ENCODE assay signal across 11 mouse cellular contexts in genomic region chr5:69542489-69542888, GRCm38 (mm10). TPM values are rescaled to one million over a fixed set of nuclear protein-coding genes. Genes with fewer than 3 reads are reported as not detected.
DNase-seq lines count a peak whose midpoint lies in the region; ATAC-seq lines count a peak whose summit lies in the region.
"Had no signal": no experiment of that assay in that cellular context is flagged by ENCODE, and none has a peak within 500 bp of the region (broad histone marks: within the 10 kb centered on the region; RNA-seq: fewer than 3 reads in every experiment).

Gene Yipf7, minus strand, starts transcription at chr5:69542648.

- intact Hi-C loops in left cerebral cortex, postnatal 14 days (cut with DNase I): no loop called here
- intact Hi-C loops in left cerebral cortex, postnatal 10 days (cut with DNase I): no loop called here

- peak; percentile 64; the same call in 1 of the 2 replicates for ATAC-seq in cerebellum, adult (ENCODE audit: insufficient number of reproducible peaks, low FRiP score, low TSS enrichment)
- ATAC-seq: intestine, embryonic 15.5 days; liver, postnatal 0 days had no signal

- DNase-seq in cerebellum, postnatal 10 days: no peak
- peak; percentile 11 to 55 for DNase-seq in left cerebral cortex, postnatal 14 days (ENCODE audit: low spot score in 2 of 2)
- no peak for DNase-seq in left cerebral cortex, postnatal 10 days (ENCODE audit: extremely low spot score in 1 of 2, low spot score in 2 of 2)
- peak; percentile 24 to 42 for DNase-seq in heart, adult 9 months (ENCODE audit: low spot score in 2 of 2)
- DNase-seq in right cerebral cortex, postnatal 25 days: peak; percentile 5
- no peak for DNase-seq in liver
- no peak for DNase-seq in spleen, postnatal 14 days (ENCODE audit: low spot score in 2 of 2)
- DNase-seq: liver, postnatal 0 days had no signal

RNA-seq across cellular contexts. Expression of gene Yipf7, which starts in this region (rescaled TPM):
- total RNA-seq in left cerebral cortex, postnatal 14 days (2021): not detected
- not detected for total RNA-seq in left cerebral cortex, postnatal 10 days (2021)
- total RNA-seq: megakaryocyte-erythroid progenitor cell, adult 5-6 weeks had no signal

Comparison
In these comparisons a context has a peak if more than half of its experiments do, and no peak if none do; other contexts are left out.
1. Peak in DNase-seq in left cerebral cortex, postnatal 14 days; RNA of the gene not detected or under 1 TPM.
2. DNase-seq: peak in heart, adult 9 months (2 of 2) and right cerebral cortex, postnatal 25 days (single experiment); none in cerebellum, postnatal 10 days (0 of 2), left cerebral cortex, postnatal 10 days (0 of 2), liver (single experiment) and spleen, postnatal 14 days (0 of 2).